Mouse (Mus musculus) liver, adult 2 months (tissue): ENCODE results near the gene Mapk14.

Experiments
- CTCF ChIP-seq: fragments of 200-500 bp; IDR thresholded peaks from 2 replicates; pipeline ENCODE4 v1.5.1; 2011; ENCODE audit warnings: low read depth, low read length, control low read depth
- POLR2A ChIP-seq: fragments of 200-500 bp; IDR thresholded peaks from 2 replicates; pipeline ENCODE4 v1.6.1; 2011; ENCODE audit warnings: low read length, control low read depth; ENCODE audit not compliant: insufficient read depth; ENCODE audit errors: extremely low read depth

- TF ChIP-seq POLR2A, result no peak
- no peak for TF ChIP-seq CTCF
These were observed 6.4 kb downstream of the Mapk14 start for GRCm38 (mm10) chr17:28697290-28698195.
